Mouse (Mus musculus): Measurements from ENCODE around the gene Pabpn1l. TPM values are rescaled to one million over a fixed set of nuclear protein-coding genes. Genes with fewer than 3 reads are reported as not detected.

Pabpn1l gene
- polyA plus RNA-seq (2015; fragmentation: Nextera tagmentation; extraction: Ambion mirVana): not detected in 2 replicates

- Histone ChIP-seq H3K9ac (replicated peaks) (no peak within 1 kb of the TSS), H3K27me3 (no peaks in the 10 kb centered on the region), H3K27ac (replicated peaks) (no peak within 1 kb of the TSS), H3K4me2 (replicated peaks) (no peak within 1 kb of the TSS), H3K4me3 (no peak within 1 kb of the TSS), H3K9me3 (no peaks in the 10 kb centered on the region), H3K4me1 (peaks cover 4% of the 10 kb centered on the region), H3K36me3 (no peaks in the 10 kb centered on the region)
- 68% methylated on average over 6 of the region's 6 CpGs for WGBS
- no peak for ATAC-seq (replicated peaks)
Measured at GRCm38 (mm10) chr8:122622727-122623126, at the start of gene Pabpn1l. Gene Pabpn1l (minus strand): TSS chr8:122622739.

- WGBS: 78% methylated on average over 6 of the region's 6 CpGs
- no peaks in the 10 kb centered on the region for H3K9me3 ChIP-seq
- no peaks in the 10 kb centered on the region for H3K36me3 ChIP-seq
- peaks cover 64% of the 10 kb centered on the region for H3K4me1 ChIP-seq
- H3K4me2 ChIP-seq (replicated peaks): no peak overlapping the region
- no peak overlapping the region for H3K4me3 ChIP-seq
- H3K27ac ChIP-seq (replicated peaks): no peak overlapping the region
- no peaks in the 10 kb centered on the region; the same call in 1 of the 2 replicates for H3K27me3 ChIP-seq
- no peak for ATAC-seq (replicated peaks)
- no peak overlapping the region for H3K9ac ChIP-seq (replicated peaks)
Measured at GRCm38 (mm10) chr8:122671894-122672293, 49.4 kb upstream of the Pabpn1l start.

GRCm38 (mm10) chr8:122670718-122671117, 48.2 kb upstream of the Pabpn1l start:
- Histone ChIP-seq H3K36me3 (no peaks in the 10 kb centered on the region), H3K27ac (replicated peaks) (no peak overlapping the region), H3K4me3 (no peak overlapping the region), H3K27me3 (no peaks in the 10 kb centered on the region; the same call in 1 of the 2 replicates), H3K9ac (replicated peaks) (no peak overlapping the region), H3K4me1 (peaks cover 64% of the 10 kb centered on the region), H3K4me2 (replicated peaks) (no peak overlapping the region), H3K9me3 (no peaks in the 10 kb centered on the region)
- ATAC-seq (replicated peaks): no peak
- 47% methylated on average over 3 of the region's 3 CpGs for WGBS

GRCm38 (mm10) chr8:122670001-122670400, 47.5 kb upstream of the Pabpn1l start:
- ATAC-seq (replicated peaks): no peak
- H3K27me3 ChIP-seq: no peaks in the 10 kb centered on the region; the same call in 1 of the 2 replicates
- 15% methylated on average over 11 of the region's 11 CpGs for WGBS

GRCm38 (mm10) chr8:122669370-122669769, 46.8 kb upstream of the Pabpn1l start:
- no peak overlapping the region for H3K27ac ChIP-seq (replicated peaks)
- ATAC-seq (replicated peaks): no peak
- no peaks in the 10 kb centered on the region for H3K36me3 ChIP-seq
- H3K9ac ChIP-seq (replicated peaks): no peak overlapping the region
- no peak overlapping the region for H3K4me3 ChIP-seq
- no peaks in the 10 kb centered on the region; the same call in 1 of the 2 replicates for H3K27me3 ChIP-seq
- H3K9me3 ChIP-seq: no peaks in the 10 kb centered on the region
- 21% methylated on average over 5 of the region's 5 CpGs for WGBS
- peaks cover 64% of the 10 kb centered on the region for H3K4me1 ChIP-seq
- no peak overlapping the region for H3K4me2 ChIP-seq (replicated peaks)

More at GRCm38 (mm10) chr8:122670001-122670400, 47.5 kb upstream of the Pabpn1l start:
- Histone ChIP-seq H3K27ac (replicated peaks) (no peak overlapping the region), H3K4me3 (no peak overlapping the region), H3K9me3 (no peaks in the 10 kb centered on the region), H3K4me2 (replicated peaks) (no peak overlapping the region), H3K9ac (replicated peaks) (no peak overlapping the region), H3K36me3 (no peaks in the 10 kb centered on the region), H3K4me1 (peaks cover 64% of the 10 kb centered on the region)

- no peaks in the 10 kb centered on the region for H3K9me3 ChIP-seq
- H3K4me3 ChIP-seq: no peak overlapping the region
- no peak overlapping the region for H3K9ac ChIP-seq (replicated peaks)
- H3K27ac ChIP-seq (replicated peaks): no peak overlapping the region
- ATAC-seq (replicated peaks): no peak
- no peak overlapping the region for H3K4me2 ChIP-seq (replicated peaks)
- 64% methylated on average over 11 of the region's 11 CpGs for WGBS
- H3K27me3 ChIP-seq: no peaks in the 10 kb centered on the region; the same call in 1 of the 2 replicates
- H3K4me1 ChIP-seq: peaks cover 72% of the 10 kb centered on the region
- no peaks in the 10 kb centered on the region for H3K36me3 ChIP-seq
Measured at GRCm38 (mm10) chr8:122667854-122668253, 45.3 kb upstream of the Pabpn1l start.

- Histone ChIP-seq H3K4me3 (no peak overlapping the region), H3K36me3 (no peaks in the 10 kb centered on the region), H3K4me1 (peaks cover 82% of the 10 kb centered on the region), H3K9ac (replicated peaks) (no peak overlapping the region), H3K9me3 (no peaks in the 10 kb centered on the region), H3K27me3 (no peaks in the 10 kb centered on the region; the same call in 1 of the 2 replicates), H3K27ac (replicated peaks) (peak overlapping the region; percentile 65), H3K4me2 (replicated peaks) (0 out of 2 replicates have a peak overlapping the region, but pooled peaks have one; percentile 1)
- WGBS: 51% methylated on average over 12 of the region's 12 CpGs
- ATAC-seq (replicated peaks): peak; percentile 4; the same call in 1 of the 2 replicates
Measured at GRCm38 (mm10) chr8:122666827-122667226, 44.3 kb upstream of the Pabpn1l start.

- 51% methylated on average over 9 of the region's 9 CpGs for WGBS
- Histone ChIP-seq H3K4me3 (no peak overlapping the region), H3K27me3 (no peaks in the 10 kb centered on the region; the same call in 1 of the 2 replicates), H3K36me3 (no peaks in the 10 kb centered on the region), H3K4me2 (replicated peaks) (0 out of 2 replicates have a peak overlapping the region, but pooled peaks have one; percentile 1), H3K4me1 (peaks cover 84% of the 10 kb centered on the region), H3K27ac (replicated peaks) (peak overlapping the region; percentile 65), H3K9ac (replicated peaks) (no peak overlapping the region), H3K9me3 (no peaks in the 10 kb centered on the region)
- peak; percentile 30 for ATAC-seq (replicated peaks)
Measured at GRCm38 (mm10) chr8:122666338-122666764, 43.8 kb upstream of the Pabpn1l start.

- peaks cover 84% of the 10 kb centered on the region for H3K4me1 ChIP-seq
- WGBS: 44% methylated on average over 12 of the region's 14 CpGs
Measured at GRCm38 (mm10) chr8:122665667-122666316, 43.3 kb upstream of the Pabpn1l start.

GRCm38 (mm10) chr8:122665221-122665620, 42.7 kb upstream of the Pabpn1l start:
- no peak overlapping the region for H3K9ac ChIP-seq (replicated peaks)
- peak overlapping the region; percentile 29 for H3K4me2 ChIP-seq (replicated peaks)

More at GRCm38 (mm10) chr8:122665667-122666316, 43.3 kb upstream of the Pabpn1l start:
- peak overlapping the region; percentile 29 for H3K4me2 ChIP-seq (replicated peaks)
- no peaks in the 10 kb centered on the region for H3K9me3 ChIP-seq
- no peaks in the 10 kb centered on the region; the same call in 1 of the 2 replicates for H3K27me3 ChIP-seq
- H3K4me3 ChIP-seq: no peak overlapping the region
- H3K9ac ChIP-seq (replicated peaks): no peak overlapping the region
- H3K36me3 ChIP-seq: no peaks in the 10 kb centered on the region
- ATAC-seq (replicated peaks): peak; percentile 76
- H3K27ac ChIP-seq (replicated peaks): peak overlapping the region; percentile 73

GRCm38 (mm10) chr8:122663670-122664069, 41.1 kb upstream of the Pabpn1l start:
- Histone ChIP-seq H3K4me3 (no peak overlapping the region), H3K27ac (replicated peaks) (no peak overlapping the region), H3K4me2 (replicated peaks) (no peak overlapping the region), H3K36me3 (no peaks in the 10 kb centered on the region), H3K9ac (replicated peaks) (no peak overlapping the region), H3K4me1 (peaks cover 76% of the 10 kb centered on the region), H3K9me3 (no peaks in the 10 kb centered on the region), H3K27me3 (no peaks in the 10 kb centered on the region)
- no peak for ATAC-seq (replicated peaks)
- 86% methylated on average over 5 of the region's 5 CpGs for WGBS

More at GRCm38 (mm10) chr8:122665221-122665620, 42.7 kb upstream of the Pabpn1l start:
- Histone ChIP-seq H3K4me3 (no peak overlapping the region), H3K27ac (replicated peaks) (peak overlapping the region; percentile 73), H3K9me3 (no peaks in the 10 kb centered on the region), H3K4me1 (peaks cover 81% of the 10 kb centered on the region), H3K27me3 (no peaks in the 10 kb centered on the region), H3K36me3 (no peaks in the 10 kb centered on the region)
- peak; percentile 65 for ATAC-seq (replicated peaks)
- 25% methylated on average over 8 of the region's 8 CpGs for whole genome bisulfite sequencing

GRCm38 (mm10) chr8:122663106-122663505, 40.6 kb upstream of the Pabpn1l start:
- Histone ChIP-seq H3K9ac (replicated peaks) (no peak overlapping the region), H3K4me1 (peaks cover 75% of the 10 kb centered on the region), H3K27ac (replicated peaks) (no peak overlapping the region), H3K27me3 (no peaks in the 10 kb centered on the region), H3K9me3 (no peaks in the 10 kb centered on the region), H3K4me2 (replicated peaks) (no peak overlapping the region), H3K4me3 (no peak overlapping the region), H3K36me3 (no peaks in the 10 kb centered on the region)
- WGBS: 62% methylated on average over 3 of the region's 3 CpGs
- ATAC-seq (replicated peaks): no peak

Data from forebrain, embryonic 15.5 days (tissue).